Mouse (Mus musculus): ENCODE data around the gene Mier3.

DNA sequence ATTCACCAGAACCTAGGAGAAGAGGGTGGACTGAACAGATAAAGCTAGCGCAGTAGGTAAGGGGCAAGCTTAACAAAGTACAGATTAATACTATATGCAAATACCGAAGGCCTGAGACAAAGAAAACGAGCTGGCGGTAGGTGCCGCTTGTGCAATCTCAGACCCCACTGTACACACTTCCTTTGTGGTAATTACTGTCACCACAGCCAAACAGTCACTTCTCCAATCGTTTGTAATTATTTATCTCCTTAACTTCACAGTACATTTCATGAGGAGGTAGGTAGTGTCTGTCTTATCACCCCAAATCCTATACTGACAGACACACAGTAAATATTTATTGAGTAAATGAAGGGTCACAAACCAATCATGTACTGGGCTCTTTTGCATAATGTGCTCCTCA lies 40.5 kb upstream of the Mier3 start:
- TF ChIP-seq GATA1 (IDR thresholded peaks at IDR 0.05; ENCODE audit: borderline replicate concordance, low read length) (no peak), CTCF (IDR thresholded peaks at IDR 0.05; ENCODE audit: low read depth, low read length) (no peak)

Measured in G1E (cell line).